Comparison of ENCODE assay signal across 11 mouse cellular contexts in the genomic region with DNA sequence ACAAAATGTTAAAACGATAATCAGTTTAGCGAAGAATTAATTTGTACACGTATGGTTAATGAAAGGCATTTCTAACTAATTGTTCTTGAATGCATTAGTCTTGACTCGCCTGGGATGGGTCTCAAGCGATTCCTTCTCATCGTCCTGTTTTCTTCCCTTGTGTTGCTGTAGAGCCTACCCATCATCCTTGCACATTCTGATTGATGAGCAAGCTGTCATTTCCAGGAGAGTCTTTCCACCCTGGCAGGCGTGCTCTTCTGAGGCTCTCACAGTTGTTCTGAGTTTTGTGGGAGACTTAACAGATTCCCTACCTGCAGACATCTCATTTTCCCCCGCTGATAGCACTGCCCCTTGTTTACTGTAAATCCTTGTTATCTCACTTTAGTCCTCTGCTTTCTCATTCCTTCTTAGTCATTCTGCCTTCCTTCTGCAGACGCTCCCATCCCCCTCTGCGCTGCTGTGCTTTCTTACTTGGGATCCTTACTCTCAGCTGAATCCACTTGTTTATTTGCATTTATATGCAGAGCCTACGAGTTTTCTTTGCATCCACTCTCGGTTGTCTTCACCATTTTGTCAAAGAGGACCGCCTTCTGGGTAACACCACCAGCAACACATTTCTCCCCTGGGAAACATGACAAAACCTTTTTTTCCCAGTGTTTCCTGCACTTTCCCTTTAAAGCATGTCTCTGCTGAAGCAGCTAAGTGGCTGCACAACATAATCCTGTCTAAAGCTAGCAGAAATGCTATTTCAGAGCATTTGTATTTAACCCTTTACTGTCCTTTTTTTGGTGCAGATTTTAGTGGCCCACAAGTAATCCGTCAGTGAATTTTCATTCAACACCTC. TPM values are rescaled to one million over a fixed set of nuclear protein-coding genes. Genes with fewer than 3 reads are reported as not detected.
DNase-seq lines count a peak whose midpoint lies in the region; ATAC-seq lines count a peak whose summit lies in the region.
"Had no signal": no experiment of that assay in that cellular context is flagged by ENCODE, and none has a peak within 500 bp of the region (broad histone marks: within the 10 kb centered on the region; RNA-seq: fewer than 3 reads in every experiment).

No protein-coding gene starts in this region.

- H3K9me3 ChIP-seq in heart, embryonic 12.5 days (replicated peaks) = no peaks in the 10 kb centered on the region
- no peaks in the 10 kb centered on the region for H3K9me3 ChIP-seq in forebrain, embryonic 11.5 days (ENCODE audit: control insufficient read depth, low read length)
- no peaks in the 10 kb centered on the region for H3K9me3 ChIP-seq in midbrain, embryonic 11.5 days (ENCODE audit: control insufficient read depth, low read length)

- no peak overlapping the region for H3K27ac ChIP-seq in heart, embryonic 12.5 days (ENCODE audit: poor library complexity, severe bottlenecking)
- 0 out of 2 replicates have a peak overlapping the region, but pooled peaks have one; percentile 53 for H3K27ac ChIP-seq in forebrain, embryonic 11.5 days (ENCODE audit: low read depth, low read length)
- H3K27ac ChIP-seq in midbrain, embryonic 11.5 days (ENCODE audit: low read depth, low read length) = peak overlapping the region; percentile 52; the same call in 1 of the 2 replicates

- no peaks in the 10 kb centered on the region for H3K36me3 ChIP-seq in heart, embryonic 12.5 days
- H3K36me3 ChIP-seq in forebrain, embryonic 11.5 days (ENCODE audit: control insufficient read depth, insufficient read depth, low read length) = no peaks in the 10 kb centered on the region
- H3K36me3 ChIP-seq in midbrain, embryonic 11.5 days (ENCODE audit: control insufficient read depth, insufficient read depth, low read length) = no peaks in the 10 kb centered on the region

- 24% methylated on average over 14 of the region's 14 CpGs for WGBS in heart, embryonic 12.5 days
- WGBS in forebrain, embryonic 11.5 days = 24% methylated on average over 14 of the region's 14 CpGs
- WGBS in midbrain, embryonic 11.5 days = 22% methylated on average over 14 of the region's 14 CpGs

- ATAC-seq in heart, embryonic 12.5 days (ENCODE audit: insufficient number of reproducible peaks, low FRiP score) = no peak
- ATAC-seq in forebrain, embryonic 11.5 days (replicated peaks; ENCODE audit: low FRiP score) = peak; percentile 63
- ATAC-seq in midbrain, embryonic 11.5 days (ENCODE audit: low FRiP score) = peak; percentile 74
- no peak for ATAC-seq in megakaryocyte progenitor cell, adult 5-6 weeks (replicated peaks; ENCODE audit: poor library complexity)
- no peak for ATAC-seq in CD4-positive, CD25-positive, alpha-beta regulatory T cell, adult 4 months

- no peaks in the 10 kb centered on the region for H3K27me3 ChIP-seq in heart, embryonic 12.5 days (replicated peaks)
- H3K27me3 ChIP-seq in forebrain, embryonic 11.5 days (ENCODE audit: control insufficient read depth, insufficient read depth, low read length) = no peaks in the 10 kb centered on the region
- H3K27me3 ChIP-seq in midbrain, embryonic 11.5 days (ENCODE audit: control insufficient read depth, insufficient read depth, low read length) = no peaks in the 10 kb centered on the region

- H3K4me1 ChIP-seq in heart, embryonic 12.5 days (replicated peaks) = peaks cover 3% of the 10 kb centered on the region
- peaks cover 5% of the 10 kb centered on the region; the same call in 1 of the 2 replicates for H3K4me1 ChIP-seq in forebrain, embryonic 11.5 days (replicated peaks; ENCODE audit: control insufficient read depth, insufficient read depth, low read length)
- peaks cover 18% of the 10 kb centered on the region for H3K4me1 ChIP-seq in midbrain, embryonic 11.5 days (ENCODE audit: control insufficient read depth, insufficient read depth, low read length)

- peak overlapping the region; percentile 40 for H3K4me2 ChIP-seq in heart, embryonic 12.5 days
- peak overlapping the region; percentile 28; the same call in 1 of the 2 replicates for H3K4me2 ChIP-seq in forebrain, embryonic 11.5 days (ENCODE audit: low read depth, low read length, severe bottlenecking)
- peak overlapping the region; percentile 34 for H3K4me2 ChIP-seq in midbrain, embryonic 11.5 days

- no peak overlapping the region for H3K9ac ChIP-seq in heart, embryonic 12.5 days
- no peak overlapping the region for H3K9ac ChIP-seq in forebrain, embryonic 11.5 days (ENCODE audit: low read length)
- peak overlapping the region; percentile 39 for H3K9ac ChIP-seq in midbrain, embryonic 11.5 days (ENCODE audit: low read length)

- intact Hi-C loops in heart, postnatal 25 days (cut with DNase I) = no loop called here

- H3K4me3 ChIP-seq in heart, embryonic 12.5 days = peak overlapping the region; percentile 1; the same call in 1 of the 2 replicates
- H3K4me3 ChIP-seq in forebrain, embryonic 11.5 days (ENCODE audit: low read depth, low read length) = no peak overlapping the region
- no peak overlapping the region for H3K4me3 ChIP-seq in midbrain, embryonic 11.5 days (ENCODE audit: low read depth, low read length)
- H3K4me3 ChIP-seq: myocyte had no signal

- DNase-seq in heart, postnatal 25 days (ENCODE audit: low spot score) = no peak
- DNase-seq in brain, adult 2 months (ENCODE audit: low read depth, low spot score) = peak; percentile 57
- peak; percentile 46 for DNase-seq in forebrain, embryonic 11.5 days (ENCODE audit: low spot score)
- peak; percentile 86 for DNase-seq in midbrain, embryonic 11.5 days (ENCODE audit: low spot score, missing footprints)
- no peak for DNase-seq in layer of hippocampus, adult 8-10 months (ENCODE audit: low spot score in 2 of 2)
- DNase-seq: adrenal gland, adult 8-10 months; thymus, adult 2 months had no signal

RNA-seq across cellular contexts. Expression of gene Cxxc4, which starts 45.5 kb away (rescaled TPM):
- 4.3 and 4.6 TPM in 2 replicates for polyA plus RNA-seq in heart, embryonic 12.5 days (2016; fragmentation: Nextera tagmentation; extraction: Ambion mirVana)
- 1 to 10 TPM; 2.4 to 2.6 TPM for total RNA-seq in heart, postnatal 25 days (2021)
- polyA plus RNA-seq in forebrain, embryonic 11.5 days (2014; fragmentation: Nextera tagmentation; extraction: Ambion mirVana) = 24.8 and 26.4 TPM in 2 replicates
- polyA plus RNA-seq in midbrain, embryonic 11.5 days (2014; fragmentation: Nextera tagmentation; extraction: Ambion mirVana) = 35.6 and 37.3 TPM in 2 replicates
- total RNA-seq in megakaryocyte progenitor cell, adult 5-6 weeks (2015) = not detected in 2 replicates
- total RNA-seq in megakaryocyte progenitor cell, adult 5-6 weeks (2017) = not detected in 2 replicates
- polyA plus RNA-seq in CD4-positive, CD25-positive, alpha-beta regulatory T cell, adult 4 months (2017; shearing (Covaris generic)) = not detected
- 10 to 100 TPM; 13.2 to 17.3 (median 15.0) TPM for total RNA-seq in layer of hippocampus, adult 8-10 months (2022)

Comparison
In these comparisons a context has a peak if more than half of its experiments do, and no peak if none do; other contexts are left out.
1. ATAC-seq: peak in forebrain, embryonic 11.5 days (single experiment) and midbrain, embryonic 11.5 days (single experiment); none in heart, embryonic 12.5 days (single experiment), megakaryocyte progenitor cell, adult 5-6 weeks (single experiment) and CD4-positive, CD25-positive, alpha-beta regulatory T cell, adult 4 months (single experiment).
2. DNase-seq: peak in brain, adult 2 months (single experiment), forebrain, embryonic 11.5 days (single experiment) and midbrain, embryonic 11.5 days (single experiment); none in heart, postnatal 25 days (single experiment) and layer of hippocampus, adult 8-10 months (0 of 2).
3. Peak in every context shown above with its lines, with median percentiles within 50 percentile points of each other: H3K4me2 ChIP-seq.